Mouse (Mus musculus) heart, postnatal 10 days (tissue): Measurements from ENCODE around the gene Tyrobp. TPM values are rescaled to one million over a fixed set of nuclear protein-coding genes. Genes with fewer than 3 reads are reported as not detected.
A peak's percentile ranks its signal among the peaks of the same experiment; 100 is the strongest.

Source experiments
- DNase-seq, 2 experiments: peaks; one replicate each; pipeline ENCODE4 v3.0.0; 2021
- intact Hi-C: fragments of 180-260 bp; cut with DNase I; formaldehyde crosslinking; loops from one replicate; pipeline ENCODE4 v1.15.1; 2025
- total RNA-seq, 2 experiments: library from RNA; stranded (reverse); gene quantifications; 2 replicates each; pipeline ENCODE4 v1.2.3; 2021

Gene Tyrobp
- total RNA-seq, 2 experiments from 2014 or later = 12.9 to 16.5 TPM

DNA sequence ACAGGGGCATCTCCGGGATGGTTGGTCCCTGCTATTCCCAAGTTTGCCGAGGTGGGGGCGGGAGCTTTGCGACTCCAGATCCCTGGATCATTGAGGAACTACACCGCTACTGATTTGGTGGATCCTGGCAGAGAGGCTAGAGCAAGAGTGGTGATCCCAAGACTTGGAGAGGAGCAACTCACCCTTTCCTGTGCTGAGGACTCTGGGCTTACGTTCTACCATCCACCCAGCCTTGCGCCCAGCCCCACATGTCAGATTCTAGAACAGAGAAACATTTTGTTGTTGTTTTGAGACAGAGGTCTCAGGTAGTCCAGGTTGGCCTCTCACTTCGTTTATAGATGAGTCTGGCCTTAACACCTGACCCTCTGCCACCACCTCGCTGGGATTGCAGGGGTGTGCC lies 9.0 kb downstream of the Tyrobp start:
- intact Hi-C loops = no loop called here
- no peak for DNase-seq

DNA sequence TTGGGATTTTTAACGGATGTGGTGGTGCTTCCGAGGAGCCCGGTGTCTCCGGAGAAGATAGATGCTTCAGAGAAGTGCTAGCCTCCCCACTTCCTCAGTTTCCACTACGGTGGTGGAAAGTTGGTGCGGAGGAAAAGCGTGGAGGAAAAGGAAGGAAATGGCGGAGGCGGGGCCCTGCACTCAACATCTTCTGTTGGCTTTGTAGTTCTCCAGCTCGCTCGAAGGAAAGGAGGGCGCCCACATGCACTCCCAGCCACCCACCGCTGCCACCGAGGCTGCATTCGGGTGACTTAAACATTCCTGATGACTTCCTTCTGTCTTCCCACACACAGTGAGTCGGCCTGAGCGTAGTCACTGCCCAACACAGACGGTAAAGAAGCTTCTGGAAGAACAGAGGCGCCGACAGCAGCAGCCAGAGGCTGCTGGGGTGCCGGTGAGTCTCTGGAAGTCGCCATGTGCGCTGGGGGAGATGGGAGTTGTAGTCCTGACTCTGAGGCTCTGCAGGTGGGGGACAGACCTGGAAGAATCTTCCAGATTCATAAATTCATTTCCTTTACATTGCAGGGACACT lies 9.6 kb downstream of the Tyrobp start:
- DNase-seq = peak in 1 of 2 experiments; percentile 30
- intact Hi-C loops = no loop called here

DNA sequence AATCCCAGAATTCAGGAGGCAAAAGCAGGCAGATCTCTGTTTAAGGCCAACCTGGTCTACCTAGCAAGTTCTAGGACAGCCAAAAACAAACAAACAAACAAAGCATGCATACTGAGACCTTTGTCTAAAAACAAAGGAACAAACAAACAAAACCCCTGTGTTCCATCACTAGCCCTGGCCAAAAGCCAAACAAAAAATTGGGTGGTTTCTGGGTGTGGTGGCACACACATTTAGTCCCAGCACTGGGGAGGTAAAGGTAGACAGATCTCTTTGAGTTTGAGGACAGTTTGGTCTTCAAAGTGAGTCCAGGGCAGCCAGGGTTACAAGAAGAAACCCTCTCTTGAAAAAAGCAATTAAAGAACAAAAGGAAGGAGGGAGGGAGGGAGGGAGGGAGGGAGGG lies 15.8 kb downstream of the Tyrobp start:
- DNase-seq = no peak
- intact Hi-C loops = no loop called here

DNA sequence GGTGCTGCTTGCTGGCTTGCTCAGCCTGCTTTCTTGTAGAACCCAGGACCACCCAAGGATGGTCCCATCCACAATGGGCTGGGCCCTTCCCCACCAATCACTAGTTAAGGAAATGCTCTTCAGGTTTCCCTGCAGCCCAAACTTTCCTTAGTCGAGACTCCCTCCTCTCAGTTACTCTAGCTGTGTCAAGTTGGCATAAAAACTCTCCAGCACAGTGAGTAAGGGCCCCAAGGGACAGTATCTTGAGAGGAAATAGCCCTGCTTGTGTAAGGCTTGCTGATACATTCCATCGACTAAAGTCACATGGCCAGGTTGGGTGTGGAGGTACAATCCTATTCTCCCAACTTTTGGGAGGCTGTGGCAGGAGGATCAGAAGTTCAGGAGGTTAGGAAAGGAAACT lies 16.6 kb downstream of the Tyrobp start:
- DNase-seq = no peak

DNA sequence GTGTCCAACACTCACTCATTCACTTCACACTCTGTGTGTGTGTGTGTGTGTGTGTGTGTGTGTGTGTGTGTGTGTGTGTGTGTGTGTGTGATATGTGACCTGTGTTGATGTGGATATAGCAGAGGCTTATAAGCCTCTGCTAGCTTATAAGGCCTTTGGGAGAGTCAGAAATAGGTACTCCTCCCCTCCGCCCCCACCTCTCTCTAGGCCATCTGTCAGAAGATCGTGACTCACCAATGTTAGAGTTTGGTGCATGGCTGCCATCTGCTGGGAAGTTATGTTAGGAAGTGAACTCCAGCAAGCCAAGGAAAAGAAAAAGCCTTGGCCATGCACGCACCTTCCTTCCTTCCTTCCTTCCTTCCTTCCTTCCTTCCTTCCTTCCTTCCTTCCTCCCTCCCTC lies 18.2 kb downstream of the Tyrobp start:
- intact Hi-C loops = loop anchor here (1.0 to 2.0 kb wide), 2 partner anchors 58 to 95 kb away; no protein-coding TSS in a partner anchor
- peak; percentile 69 to 76 for DNase-seq

More for the DNA sequence above, 16.6 kb downstream of the Tyrobp start:
- intact Hi-C loops = no loop called here

DNA sequence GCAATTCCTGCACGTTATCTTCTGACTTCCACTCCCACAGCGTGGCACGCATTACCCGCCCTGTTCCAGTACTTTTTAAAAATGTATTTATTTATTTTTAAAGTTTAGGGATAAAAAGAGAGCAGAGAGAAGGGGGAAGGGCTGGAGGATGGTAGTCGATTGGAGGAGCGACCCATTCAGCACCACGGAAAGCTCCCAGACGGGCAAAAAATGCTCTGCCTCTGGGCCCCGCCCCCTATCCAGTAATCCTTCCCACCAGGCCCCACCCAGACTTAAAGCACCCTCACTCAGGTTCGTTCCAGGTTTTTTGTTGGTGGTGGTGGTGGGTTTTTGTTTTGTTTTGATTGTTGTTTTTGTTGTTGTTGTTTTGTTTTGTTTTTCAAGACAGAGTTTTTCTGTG lies 20.7 kb downstream of the Tyrobp start:
- intact Hi-C loops = no loop called here
- peak in 1 of 2 experiments; percentile 80 for DNase-seq

DNA sequence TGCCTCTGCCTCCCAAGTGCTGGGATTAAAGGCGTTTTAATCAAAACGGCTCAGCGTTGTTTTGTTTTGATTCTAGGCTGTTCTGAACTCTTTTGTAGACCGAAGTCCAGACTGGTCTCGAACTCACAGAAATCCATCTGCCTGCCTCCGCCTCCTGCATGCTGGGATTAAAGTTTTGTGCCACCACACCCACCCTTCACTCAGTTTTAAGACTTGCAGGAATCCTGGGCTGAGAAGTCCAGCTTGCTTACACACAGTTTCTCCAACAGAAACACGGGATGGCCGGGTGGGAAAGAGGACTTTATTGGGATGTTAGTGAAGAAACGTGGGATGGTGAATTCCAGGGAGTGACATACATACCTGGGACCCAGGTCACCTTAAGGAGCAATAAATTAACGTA lies 21.1 kb downstream of the Tyrobp start:
- intact Hi-C loops = no loop called here
- no peak for DNase-seq

DNA sequence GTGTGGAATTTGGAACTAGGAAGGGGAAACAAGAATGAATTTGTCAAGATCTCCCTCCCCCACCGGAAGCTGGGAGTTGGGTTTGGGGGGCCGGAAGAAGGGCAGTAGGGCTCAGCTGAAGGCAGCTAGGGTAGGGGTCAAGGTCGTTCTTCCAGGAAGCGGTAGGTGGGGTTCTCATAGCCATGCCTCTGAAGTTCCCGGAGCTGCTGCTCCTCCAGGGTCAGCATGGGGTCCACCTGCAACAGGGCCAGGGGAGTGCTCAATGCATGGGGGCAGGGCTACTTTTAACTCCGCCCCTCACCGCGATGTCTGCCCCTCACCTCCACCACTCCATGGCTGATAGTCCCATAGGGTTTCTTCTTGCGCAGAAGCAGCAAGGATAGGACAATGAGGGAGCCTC lies 21.6 kb downstream of the Tyrobp start:
- intact Hi-C loops = no loop called here

DNA sequence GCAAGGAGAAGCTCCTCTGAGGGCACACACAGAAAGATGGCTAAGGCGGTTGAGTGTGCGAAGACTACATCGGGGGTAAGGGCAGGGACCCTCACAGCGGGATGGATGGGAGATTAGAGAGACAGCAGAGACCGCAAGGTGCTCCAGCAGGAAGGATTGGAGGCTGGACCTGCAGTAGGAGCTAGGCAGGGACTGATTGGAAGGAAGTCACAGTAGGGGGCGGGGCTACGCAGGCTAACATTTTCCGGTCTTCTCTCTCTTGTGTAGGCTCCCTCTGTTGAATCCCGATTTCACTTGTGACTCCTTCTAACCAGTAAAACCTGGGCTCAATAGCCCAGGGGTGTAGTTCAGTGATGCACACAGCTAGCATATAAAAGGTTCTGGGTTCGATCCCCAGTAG lies 23.3 kb downstream of the Tyrobp start:
- intact Hi-C loops = no loop called here
- no peak for DNase-seq

More for the DNA sequence above, 21.6 kb downstream of the Tyrobp start:
- DNase-seq = no peak

DNA sequence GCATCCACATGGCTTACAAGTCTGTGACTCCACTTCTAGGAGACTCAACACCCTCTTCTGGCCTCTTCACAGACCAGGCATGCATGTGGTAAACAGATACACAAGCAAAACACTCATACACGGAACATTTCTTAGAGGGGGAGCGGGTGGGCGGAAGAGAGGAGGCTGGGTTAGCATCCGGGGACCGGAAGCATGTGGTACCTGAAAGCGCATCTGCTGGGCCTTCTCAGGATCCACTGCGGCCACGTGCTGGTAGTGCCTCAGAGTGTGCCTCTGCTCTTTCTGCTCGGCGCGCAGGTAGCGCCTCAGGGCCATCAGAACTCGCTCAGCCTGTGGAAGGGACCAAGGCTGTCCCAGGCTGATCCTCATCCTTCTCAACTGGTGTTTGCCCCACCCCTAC lies 26.2 kb downstream of the Tyrobp start:
- no peak for DNase-seq
- intact Hi-C loops = loop anchor here (2.0 kb wide), 2 partner anchors 33 to 53 kb away; partner anchors contain the start of gene Prodh2

DNA sequence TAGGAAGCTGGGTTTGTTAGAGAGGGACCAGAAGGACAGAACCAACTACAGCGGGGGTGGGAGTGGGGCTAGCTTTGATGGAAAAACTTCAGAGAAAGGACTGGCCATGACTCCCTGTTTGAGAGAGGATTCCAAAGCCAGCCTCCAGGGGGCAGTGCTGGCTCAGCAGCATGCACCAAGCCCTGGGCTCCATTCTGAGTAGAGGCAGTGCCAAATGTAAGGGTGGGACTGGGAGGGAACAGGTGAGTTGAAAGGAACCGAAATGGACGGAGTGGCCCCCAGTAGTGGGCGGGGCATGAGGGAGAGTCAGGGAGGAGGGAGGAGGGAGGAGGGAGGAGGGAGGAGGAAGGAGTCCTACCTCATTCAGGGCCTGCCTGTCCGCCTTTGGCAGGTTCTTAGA lies 27.1 kb downstream of the Tyrobp start:
- DNase-seq = peak in 1 of 2 experiments; percentile 55
- intact Hi-C loops = loop anchor here (2.0 kb wide), 2 partner anchors 32 to 52 kb away; partner anchors contain the start of gene Prodh2

DNA sequence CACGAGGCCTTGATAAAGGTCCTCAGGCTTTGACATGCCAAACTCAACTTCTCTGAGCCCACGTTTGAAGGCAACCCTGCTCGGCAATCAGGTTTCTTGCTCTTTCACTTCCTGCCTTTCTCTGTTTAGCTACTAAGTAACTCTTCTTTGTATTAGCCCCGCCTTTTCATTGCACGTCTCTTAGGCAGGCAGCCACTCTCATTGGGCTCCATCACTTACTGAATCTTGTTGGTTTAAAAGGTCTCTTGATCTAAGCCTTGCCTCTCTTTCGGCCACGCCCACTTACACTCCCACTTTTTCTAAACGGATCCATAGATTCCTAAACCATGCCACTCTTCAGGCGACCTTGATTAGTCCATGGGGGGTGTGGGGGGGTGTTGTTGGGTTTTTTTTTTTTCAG lies 30.1 kb downstream of the Tyrobp start:
- intact Hi-C loops = no loop called here
- DNase-seq = no peak

DNA sequence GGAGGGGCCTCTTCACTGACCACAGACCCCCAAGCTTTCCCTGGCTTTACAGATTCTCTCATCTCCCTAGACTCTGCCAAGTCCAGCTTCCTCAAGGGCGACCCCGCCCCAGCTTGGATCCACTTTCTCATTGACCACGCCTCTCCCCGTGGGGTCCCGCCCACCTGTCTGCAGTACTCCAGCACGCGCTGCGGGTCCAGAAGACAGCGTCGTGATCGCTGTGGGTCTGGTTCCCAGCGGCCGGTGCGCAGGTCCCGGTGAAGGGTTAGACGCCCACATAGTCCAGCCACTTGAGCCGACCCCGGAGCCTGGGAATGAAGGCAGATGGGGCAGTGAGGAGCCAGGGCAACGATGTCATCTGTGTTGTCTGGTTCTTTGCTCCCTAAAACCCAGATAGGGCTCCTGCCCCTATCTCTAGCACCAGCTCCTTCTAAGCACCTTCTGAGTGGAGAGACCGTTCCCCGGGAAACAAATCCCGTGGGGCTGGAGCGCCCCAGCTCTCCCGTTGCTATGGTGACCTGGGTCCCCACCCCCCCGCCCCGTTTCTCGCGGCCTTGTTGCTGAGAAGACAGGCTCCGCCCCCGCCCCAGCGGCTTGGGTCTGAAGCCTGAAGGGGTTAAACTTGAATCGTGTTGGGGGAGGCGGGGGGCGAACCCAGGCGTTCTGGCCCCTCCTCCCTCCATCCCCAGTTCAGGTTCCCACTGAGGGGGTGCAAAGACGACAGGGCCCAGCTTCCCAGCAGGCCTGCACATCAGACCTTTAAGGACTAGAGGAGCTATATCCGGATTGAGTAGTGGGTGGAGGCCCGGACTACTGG lies 30.8 kb downstream of the Tyrobp start:
- DNase-seq = peak in 1 of 2 experiments; percentile 16
- intact Hi-C loops = no loop called here

DNA sequence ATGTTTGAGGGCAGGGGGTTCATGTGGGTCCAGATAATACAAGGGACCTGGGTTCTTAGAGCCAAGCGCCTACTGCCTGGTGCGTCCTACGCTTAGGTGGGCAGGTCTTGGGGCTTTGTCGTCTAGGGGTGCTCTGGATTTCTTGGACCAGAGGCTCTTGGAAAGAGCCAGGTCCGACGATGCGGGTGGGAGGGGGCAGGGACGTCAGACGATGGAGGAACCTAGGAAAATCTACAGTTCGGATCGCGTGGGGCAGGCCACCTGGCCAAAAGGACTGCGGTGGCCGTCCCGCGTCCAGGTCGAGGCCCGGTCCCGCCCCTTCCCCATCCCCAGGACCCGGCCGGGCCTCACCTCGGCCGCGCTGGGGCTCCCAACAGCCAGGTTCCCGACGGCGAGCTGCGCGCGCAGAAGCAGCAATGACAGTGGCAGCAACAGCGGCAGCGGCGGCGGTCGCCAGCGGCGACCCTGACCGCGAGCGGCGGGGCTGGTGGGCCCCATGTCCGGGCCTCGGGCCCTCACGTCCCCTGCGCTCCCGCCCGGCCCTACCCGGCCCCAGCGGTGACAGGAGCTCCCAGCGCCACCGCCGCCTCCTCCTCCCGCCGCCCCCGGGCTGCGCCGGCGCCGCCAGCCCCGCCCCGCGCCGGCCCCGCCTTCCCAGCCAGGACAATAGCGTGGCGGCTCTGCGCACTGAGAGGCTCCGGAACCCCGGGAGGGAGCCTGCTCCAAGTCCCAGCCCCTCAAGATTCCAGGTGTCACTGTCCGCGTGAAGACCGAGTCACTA lies 31.6 kb downstream of the Tyrobp start, which contains the start of gene Aplp1:
TSS of gene Aplp1 (minus strand) at position 565 of the 781 bp plus-strand sequence.
- peak; percentile 42 to 47 for DNase-seq
- intact Hi-C loops = no loop called here

DNA sequence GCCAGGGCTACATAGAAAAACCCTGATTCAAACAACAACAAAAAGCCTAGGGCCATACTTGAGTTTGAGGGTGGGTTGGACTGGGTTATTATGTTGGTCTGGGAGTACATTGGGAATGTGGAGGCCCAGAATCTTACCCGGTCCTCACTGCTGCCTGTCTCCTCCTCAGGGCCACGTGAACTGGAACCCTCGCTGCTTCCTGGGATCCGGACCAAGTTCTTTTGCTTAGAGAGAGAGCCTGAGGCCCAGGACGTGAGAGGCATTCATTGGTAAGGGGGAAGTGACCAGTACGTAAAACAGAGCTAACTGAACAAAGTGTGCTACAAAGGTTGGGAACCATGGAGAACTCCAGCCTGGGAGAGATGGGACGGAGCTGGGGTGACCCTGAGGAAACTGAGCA lies 36.7 kb downstream of the Tyrobp start:
- no peak for DNase-seq
- intact Hi-C loops = no loop called here

DNA sequence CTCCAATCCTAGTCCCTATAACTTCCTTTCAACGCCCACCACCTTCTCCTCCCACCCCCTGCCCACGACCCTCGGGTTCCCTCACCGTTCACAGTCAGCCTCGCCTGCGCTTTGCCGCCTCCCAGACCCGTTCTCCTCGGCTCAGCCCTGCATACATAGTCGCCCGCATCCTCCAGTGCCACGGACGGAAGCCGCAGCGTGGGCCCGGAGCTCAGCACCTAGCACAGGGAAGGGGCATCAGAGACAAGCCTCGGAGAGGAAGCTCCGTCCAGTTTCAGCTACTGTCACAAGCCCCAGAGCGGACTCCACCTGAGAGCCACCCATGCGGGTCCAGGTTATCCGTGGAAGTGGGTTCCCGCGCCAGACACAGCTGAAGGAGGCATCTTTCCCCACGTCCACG lies 39.8 kb downstream of the Tyrobp start:
- DNase-seq = no peak
- intact Hi-C loops = no loop called here

DNA sequence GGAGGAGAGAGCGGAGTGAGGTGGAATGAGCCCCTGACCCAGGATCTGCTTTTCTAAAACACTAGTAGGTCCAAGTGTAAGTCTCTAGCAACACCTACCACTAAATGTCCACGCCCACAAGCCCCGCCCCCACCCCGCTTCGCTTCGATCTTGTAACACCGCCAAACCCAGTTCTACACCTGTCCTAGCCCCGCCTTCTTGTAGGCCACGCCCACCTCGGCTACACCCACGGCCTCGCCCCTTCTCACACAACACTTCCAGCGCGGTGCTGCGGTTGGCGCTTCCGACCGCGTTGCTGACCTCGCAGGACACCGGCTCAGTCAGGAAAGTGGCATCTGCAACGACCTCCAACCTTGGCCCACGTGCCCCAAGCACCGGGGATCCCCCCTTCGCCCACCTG lies 40.2 kb downstream of the Tyrobp start:
- DNase-seq = no peak
- intact Hi-C loops = no loop called here

DNA sequence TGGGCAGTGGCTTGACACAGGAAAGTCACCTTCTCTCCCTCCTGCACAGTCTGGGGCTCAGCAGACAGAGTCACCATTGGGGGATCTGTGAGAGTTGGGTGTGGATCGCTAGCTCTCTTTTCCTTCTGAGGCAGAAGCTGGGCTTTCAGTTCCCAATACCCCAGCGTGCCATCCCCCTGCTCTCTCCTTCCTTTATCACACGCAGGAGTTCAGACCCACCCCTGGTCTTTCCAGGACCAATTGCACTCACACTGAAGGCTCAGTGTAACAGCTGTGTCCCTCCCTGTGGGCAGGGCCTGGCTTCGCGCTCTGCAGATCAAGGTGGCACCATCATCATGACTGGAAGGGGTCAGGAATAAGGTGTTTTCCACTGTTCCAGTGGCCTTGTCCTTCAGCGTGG lies 40.7 kb downstream of the Tyrobp start:
- intact Hi-C loops = no loop called here
- no peak for DNase-seq

DNA sequence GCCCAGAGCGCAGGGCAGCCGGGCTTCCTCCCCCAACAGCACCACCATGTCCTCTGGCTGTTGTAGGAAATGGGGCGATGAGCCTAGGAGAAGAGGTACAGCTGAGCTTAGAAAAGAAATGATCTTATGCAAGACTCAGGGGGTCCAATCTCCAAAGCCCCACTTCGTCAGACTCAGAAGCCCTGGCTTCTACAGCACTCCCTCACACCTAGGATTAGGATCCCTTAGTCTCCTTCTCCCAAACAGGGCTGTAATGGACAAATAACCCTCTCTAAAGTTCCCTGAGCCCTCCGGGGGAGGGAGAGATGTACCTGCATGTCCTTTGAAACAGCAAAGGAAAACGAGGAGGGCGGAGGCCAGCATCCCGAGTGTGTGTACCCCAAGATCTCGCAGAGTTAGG lies 42.9 kb downstream of the Tyrobp start:
- intact Hi-C loops = no loop called here
- DNase-seq = no peak

DNA sequence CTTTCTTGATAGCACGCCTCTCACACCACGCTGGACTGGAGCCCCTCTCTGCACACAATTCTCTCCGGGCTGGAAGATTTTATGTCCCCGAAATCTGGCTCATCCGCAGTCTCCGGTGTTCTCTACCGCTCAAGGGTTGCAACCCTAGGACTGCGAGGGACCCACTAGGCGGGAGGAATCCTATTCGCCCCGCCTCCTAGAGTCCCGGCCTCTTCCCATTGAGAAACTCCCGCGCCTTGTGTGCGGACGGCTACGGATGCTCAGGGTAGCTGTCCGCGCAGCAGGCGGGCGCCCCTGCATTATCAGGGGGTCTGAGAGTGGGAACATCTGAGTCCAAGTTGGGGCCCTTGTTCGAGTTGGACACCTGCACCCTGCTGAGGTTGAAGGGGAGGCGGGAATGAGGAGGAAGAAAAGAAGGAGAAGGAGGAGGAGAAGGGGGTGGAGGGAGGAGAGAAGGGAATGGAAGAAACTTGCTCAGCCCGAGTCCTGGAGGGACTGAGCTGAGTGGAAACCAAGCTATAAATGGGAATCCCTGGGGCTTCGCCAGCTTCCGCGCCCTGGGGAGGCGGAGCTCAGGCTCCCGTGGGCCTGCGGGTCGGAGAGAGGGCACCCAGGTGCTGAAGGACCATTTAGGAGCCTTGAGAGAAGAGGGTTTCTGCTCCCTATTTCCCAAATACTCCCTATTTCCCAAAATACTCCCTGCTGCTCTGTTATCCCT lies 43.5 kb downstream of the Tyrobp start:
- peak; percentile 8 to 12 for DNase-seq

More for the DNA sequence above, 43.5 kb downstream of the Tyrobp start:
- intact Hi-C loops = no loop called here
